Comparison of ENCODE assay signal across 8 mouse cellular contexts in genomic region chr11:74619201-74619955, GRCm38 (mm10). TPM values are rescaled to one million over a fixed set of nuclear protein-coding genes. Genes with fewer than 3 reads are reported as not detected.
DNase-seq lines count a peak whose midpoint lies in the region; ATAC-seq and TF ChIP-seq lines count a peak whose summit lies in the region.

Ccdc92b (plus strand) TSS chr11:74619605.

- peak; percentile 36 for DNase-seq in 416B (ENCODE audit: low read depth)
- DNase-seq in heart, adult 9 months (ENCODE audit: low spot score in 2 of 2), result peak; percentile 20 to 31
- peak; percentile 76 for DNase-seq in kidney, adult 9 months
- DNase-seq in liver, result peak; percentile 89
- peak; percentile 69 for DNase-seq in splenic B cell, adult 2 months (ENCODE audit: low read depth, low spot score)

- H3K27me3 ChIP-seq in embryonic facial prominence, embryonic 15.5 days, result peaks cover 39% of the 10 kb centered on the region
- H3K27me3 ChIP-seq in myocyte (ENCODE audit: control insufficient read depth, insufficient read depth, insufficient read length), result peaks cover 37% of the 10 kb centered on the region
- H3K27me3 ChIP-seq in splenic B cell, adult 2 months (ENCODE audit: control insufficient read depth, insufficient read depth, low read length, poor library complexity, severe bottlenecking), result no peaks in the 10 kb centered on the region

- 3% methylated on average over 58 of the region's 63 CpGs for WGBS in bone marrow, adult 2 months
- under 1% methylated on average over 60 of the region's 63 CpGs for WGBS in embryonic facial prominence, embryonic 15.5 days

- TF ChIP-seq CTCF in bone marrow, adult 2 months (IDR thresholded peaks at IDR 0.05; ENCODE audit: control insufficient read depth, insufficient read depth, low read length), result no peak

- peak within 1 kb of the TSS; percentile 14; the same call in 1 of the 2 replicates for H3K27ac ChIP-seq in bone marrow, adult 2 months (ENCODE audit: control insufficient read depth, insufficient read depth, low read depth, low read length, poor library complexity)
- H3K27ac ChIP-seq in embryonic facial prominence, embryonic 15.5 days (replicated peaks), result no peak within 1 kb of the TSS

- H3K4me3 ChIP-seq in bone marrow, adult 2 months (replicated peaks; ENCODE audit: control insufficient read depth, low read depth, low read length), result peak within 1 kb of the TSS; percentile 71
- H3K4me3 ChIP-seq in embryonic facial prominence, embryonic 15.5 days (replicated peaks), result peak within 1 kb of the TSS; percentile 30
- no peak within 1 kb of the TSS for H3K4me3 ChIP-seq in myocyte

- peak within 1 kb of the TSS; percentile 49 for H3K4me2 ChIP-seq in embryonic facial prominence, embryonic 15.5 days (replicated peaks)
- no peak within 1 kb of the TSS for H3K4me2 ChIP-seq in myocyte (ENCODE audit: low read depth)

- TF ChIP-seq POLR2A in bone marrow, adult 2 months (IDR thresholded peaks at IDR 0.05; ENCODE audit: borderline replicate concordance, control insufficient read depth, low read depth, low read length), result no peak
- TF ChIP-seq POLR2A in myocyte (IDR thresholded peaks at IDR 0.05; ENCODE audit: insufficient read length, low read depth), result no peak

- no peaks in the 10 kb centered on the region for H3K36me3 ChIP-seq in embryonic facial prominence, embryonic 15.5 days
- no peaks in the 10 kb centered on the region for H3K36me3 ChIP-seq in myocyte (ENCODE audit: control insufficient read depth, insufficient read depth)
- H3K36me3 ChIP-seq in splenic B cell, adult 2 months (ENCODE audit: control insufficient read depth, insufficient read depth, low read length, poor library complexity, severe bottlenecking), result no peaks in the 10 kb centered on the region

- peaks cover 2% of the 10 kb centered on the region; the same call in 1 of the 2 replicates for H3K4me1 ChIP-seq in bone marrow, adult 2 months (ENCODE audit: control insufficient read depth, insufficient read depth, low read length)
- peaks cover 10% of the 10 kb centered on the region for H3K4me1 ChIP-seq in embryonic facial prominence, embryonic 15.5 days

- no peaks in the 10 kb centered on the region for H3K9me3 ChIP-seq in embryonic facial prominence, embryonic 15.5 days (replicated peaks)

- ATAC-seq in embryonic facial prominence, embryonic 15.5 days (ENCODE audit: insufficient number of reproducible peaks, low FRiP score, low TSS enrichment, low read depth), result peak; percentile 74

- no peaks in the 10 kb centered on the region for H3K79me2 ChIP-seq in myocyte (ENCODE audit: control insufficient read depth, insufficient read depth)

- H3K9ac ChIP-seq in embryonic facial prominence, embryonic 15.5 days, result no peak within 1 kb of the TSS

- H3ac ChIP-seq in myocyte (ENCODE audit: control insufficient read depth, insufficient read length), result no peak within 1 kb of the TSS

TF ChIP-seq in myocyte, 11 proteins besides CTCF, POLR2A, EP300 and RAD21:
- no peak for TF ChIP-seq E2F4 (IDR thresholded peaks at IDR 0.05; ENCODE audit: insufficient read depth)
- peak; percentile 100 for TF ChIP-seq REST (IDR thresholded peaks at IDR 0.05; ENCODE audit: insufficient read depth, insufficient read length)
- TF ChIP-seq USF1 (IDR thresholded peaks at IDR 0.05; ENCODE audit: low read depth), result no peak
- TF ChIP-seq SRF (IDR thresholded peaks at IDR 0.05; ENCODE audit: control insufficient read depth, insufficient read length, low read depth), result no peak
- no peak for TF ChIP-seq TCF3 (IDR thresholded peaks at IDR 0.05; ENCODE audit: insufficient read length, low read depth)

RNA-seq across cellular contexts. Expression of gene Ccdc92b, which starts in this region (rescaled TPM):
- 8.2 and 9.7 TPM in 2 replicates for polyA plus RNA-seq in bone marrow, adult 2 months (2011; ENCODE audit: insufficient read depth, insufficient read length, low replicate concordance, missing spikeins)
- 0.46 and 0.71 TPM in 2 replicates for polyA plus RNA-seq in embryonic facial prominence, embryonic 15.5 days (2015; fragmentation: Nextera tagmentation; extraction: Ambion mirVana)
- 0.06 TPM for polyA plus RNA-seq in myocyte (2012; fragmentation: generic; extraction: Trizol)

Comparison
In these comparisons a context has a peak if more than half of its experiments do, and no peak if none do; other contexts are left out.
1. Peak in ATAC-seq, H3K4me3 ChIP-seq and H3K4me2 ChIP-seq in embryonic facial prominence, embryonic 15.5 days; RNA of the gene not detected or under 1 TPM.
2. DNase-seq: peak in every context shown above with its lines; median percentile 89 in liver; 76 in kidney, adult 9 months; 69 in splenic B cell, adult 2 months; 36 in 416B; 26 in heart, adult 9 months.